Mouse (Mus musculus) retina, postnatal 7 days (tissue): ENCODE results near the gene Wwc1.

Experiments
- DNase-seq: peaks from one replicate; pipeline ENCODE4 v3.0.0-alpha.2; 2012; ENCODE audit warnings: low read depth, low spot score

Gene Wwc1

GRCm38 (mm10) chr11:35980411-35980917 lies at the start of gene Wwc1:
Gene Wwc1, minus strand, starts transcription at chr11:35980527.
- no peak for DNase-seq

- DNase-seq, result no peak
These were observed 39.7 kb upstream of the Wwc1 start for GRCm38 (mm10) chr11:36020009-36020408.

GRCm38 (mm10) chr11:36013179-36013578 lies 32.9 kb upstream of the Wwc1 start:
- DNase-seq, result no peak

GRCm38 (mm10) chr11:36009281-36010208 lies 29.2 kb upstream of the Wwc1 start:
- no peak for DNase-seq

- no peak for DNase-seq
These were observed 22.6 kb upstream of the Wwc1 start for GRCm38 (mm10) chr11:36002900-36003299.

- DNase-seq, result peak; percentile 92
These were observed 21.1 kb upstream of the Wwc1 start for GRCm38 (mm10) chr11:36001282-36001970.

- DNase-seq, result no peak
These were observed 20.4 kb upstream of the Wwc1 start for GRCm38 (mm10) chr11:36000585-36001281.

GRCm38 (mm10) chr11:36000038-36000437 lies 19.7 kb upstream of the Wwc1 start:
- DNase-seq, result no peak

- no peak for DNase-seq
These were observed 17.7 kb upstream of the Wwc1 start for GRCm38 (mm10) chr11:35998048-35998447.

- DNase-seq, result no peak
These were observed 15.0 kb upstream of the Wwc1 start for GRCm38 (mm10) chr11:35995310-35995709.

GRCm38 (mm10) chr11:35991846-35992245 lies 11.5 kb upstream of the Wwc1 start:
- DNase-seq, result no peak

- DNase-seq, result no peak
These were observed 9.6 kb upstream of the Wwc1 start for GRCm38 (mm10) chr11:35989967-35990366.

GRCm38 (mm10) chr11:35985841-35986393 lies 5.6 kb upstream of the Wwc1 start:
- DNase-seq, result no peak

- DNase-seq, result no peak
These were observed 2.4 kb upstream of the Wwc1 start for GRCm38 (mm10) chr11:35982734-35983133.

- DNase-seq, result no peak
These were observed 455 bp downstream of the Wwc1 start for GRCm38 (mm10) chr11:35979733-35980410.

GRCm38 (mm10) chr11:35979266-35979732 lies 1.0 kb downstream of the Wwc1 start:
- no peak for DNase-seq

GRCm38 (mm10) chr11:35977796-35978195 lies 2.5 kb downstream of the Wwc1 start:
- DNase-seq, result no peak

GRCm38 (mm10) chr11:35977096-35977495 lies 3.2 kb downstream of the Wwc1 start:
- no peak for DNase-seq

GRCm38 (mm10) chr11:35976482-35976881 lies 3.8 kb downstream of the Wwc1 start:
- no peak for DNase-seq

- DNase-seq, result no peak
These were observed 5.5 kb downstream of the Wwc1 start for GRCm38 (mm10) chr11:35974632-35975450.
